Mouse (Mus musculus) forebrain, embryonic 14.5 days (tissue): ENCODE data around the gene Ptprn2. TPM values are rescaled to one million over a fixed set of nuclear protein-coding genes. Genes with fewer than 3 reads are reported as not detected.

Source experiments
- ATAC-seq: fragments of 200-750 bp; cut with Nextera tagmentation; 2 replicates; pipeline ENCODE4 v1.8.0; 2017; ENCODE audit warnings: mild to moderate bottlenecking, moderate library complexity
- DNase-seq: peaks from one replicate; pipeline ENCODE4 v3.0.0-alpha.2; 2015; ENCODE audit warnings: low spot score
- H3K27ac ChIP-seq: fragments of 300-500 bp; sonication (generic); 2 replicates; pipeline ENCODE4 v1.5.1; 2014; ENCODE audit warnings: low read depth, mild to moderate bottlenecking, control low read depth, low read length, moderate library complexity
- H3K27me3 ChIP-seq: fragments of 300-500 bp; sonication (generic); replicated peaks from 2 replicates; pipeline ENCODE4 v1.6.1; 2014; ENCODE audit warnings: low read length, control low read depth, mixed read lengths; ENCODE audit not compliant: control insufficient read depth, insufficient read depth
- H3K36me3 ChIP-seq: fragments of 300-500 bp; sonication (generic); 2 replicates; pipeline ENCODE4 v1.6.1; 2014; ENCODE audit warnings: low read length, control low read depth; ENCODE audit not compliant: control insufficient read depth, insufficient read depth
- H3K4me1 ChIP-seq: fragments of 300-500 bp; sonication (generic); 2 replicates; pipeline ENCODE4 v1.6.1; 2014; ENCODE audit warnings: antibody characterized with exemption, low read length, control low read depth; ENCODE audit not compliant: control insufficient read depth, insufficient read depth
- H3K4me2 ChIP-seq: fragments of 300-500 bp; sonication (generic); 2 replicates; pipeline ENCODE4 v1.6.1; 2014; ENCODE audit warnings: mild to moderate bottlenecking, control low read depth, low read length
- H3K4me3 ChIP-seq: fragments of 300-500 bp; sonication (generic); 2 replicates; pipeline ENCODE4 v1.5.1; 2014; ENCODE audit warnings: low read depth, low read length, control low read depth
- H3K9ac ChIP-seq: fragments of 300-500 bp; sonication (generic); 2 replicates; pipeline ENCODE4 v1.6.1; 2014; ENCODE audit warnings: mild to moderate bottlenecking, low read length, control low read depth, moderate library complexity
- H3K9me3 ChIP-seq: fragments of 300-500 bp; sonication (generic); replicated peaks from 2 replicates; pipeline ENCODE4 v1.6.1; 2016; ENCODE audit warnings: low read length, control low read depth, mixed read lengths; ENCODE audit not compliant: control insufficient read depth
- WGBS: fragments of 180-500 bp; shearing (Covaris S2); extraction: QIAGEN DNeasy Blood & Tissue Kit; methylation state at CpG from one replicate; pipeline ENCODE4 v1.1.7; 2014; 5-methylcytosine and 5-hydroxymethylcytosine counted together
- polyA plus RNA-seq: library from polyadenylated mRNA; unstranded; fragments of >200 nt; fragmentation: Nextera tagmentation; extraction: Ambion mirVana; gene quantifications from 2 replicates; pipeline ENCODE4 v1.2.1, GENCODE M21; 2014

The Ptprn2 gene
- polyA plus RNA-seq, 1 experiment from 2014 or later, result 4.1 TPM

DNA sequence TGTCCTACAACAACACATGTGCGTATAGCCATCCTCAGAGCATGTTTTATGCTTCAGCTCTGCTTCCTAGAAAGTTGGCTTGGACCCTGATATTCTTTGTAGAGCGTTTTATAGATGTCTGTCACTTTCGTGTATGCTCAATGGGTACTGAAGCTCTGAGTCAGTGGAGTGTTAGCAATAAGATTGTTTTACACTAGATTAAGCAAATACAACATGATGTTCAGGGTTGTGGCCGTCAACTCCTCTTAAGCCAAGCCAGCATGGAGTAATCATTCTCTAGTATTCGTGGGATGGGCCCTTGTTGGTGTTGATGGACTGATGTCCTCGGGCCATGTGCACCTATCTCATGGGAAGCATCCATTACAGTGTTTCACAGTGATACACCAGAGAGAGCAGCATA, 610.4 kb downstream of the Ptprn2 start:
- DNase-seq (no peak), ATAC-seq (no peak)
- Histone ChIP-seq H3K27ac (no peak overlapping the region), H3K27me3 (peaks cover 4% of the 10 kb centered on the region; the same call in 1 of the 2 replicates), H3K9ac (no peak overlapping the region), H3K4me2 (no peak overlapping the region), H3K4me1 (no peaks in the 10 kb centered on the region), H3K9me3 (no peaks in the 10 kb centered on the region), H3K36me3 (no peaks in the 10 kb centered on the region), H3K4me3 (no peak overlapping the region)
- 78% methylated on average over 6 of the region's 6 CpGs for WGBS

DNA sequence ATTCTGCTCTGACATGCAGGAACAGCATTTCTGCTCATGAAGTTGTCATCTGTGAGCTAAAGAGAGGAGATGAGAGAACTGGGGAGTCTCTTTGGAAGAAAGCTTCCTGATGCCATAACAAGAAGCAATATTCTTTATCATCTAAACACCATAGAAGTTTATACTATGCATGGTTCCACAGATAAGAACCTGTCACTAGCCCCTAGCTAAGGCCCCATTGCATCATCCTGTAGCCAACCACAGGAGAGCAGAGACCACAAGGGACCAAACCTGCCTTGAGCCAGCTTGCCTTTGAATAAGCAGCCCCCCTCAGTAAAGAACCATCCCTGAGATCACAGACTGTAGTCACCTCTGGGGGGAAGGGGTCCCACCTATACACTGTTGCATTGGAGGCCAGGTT, 612.8 kb downstream of the Ptprn2 start:
- Histone ChIP-seq H3K27ac (no peak overlapping the region), H3K4me2 (no peak overlapping the region), H3K9me3 (no peaks in the 10 kb centered on the region), H3K36me3 (no peaks in the 10 kb centered on the region), H3K4me1 (no peaks in the 10 kb centered on the region), H3K9ac (no peak overlapping the region), H3K27me3 (no peaks in the 10 kb centered on the region), H3K4me3 (no peak overlapping the region)
- ATAC-seq (no peak), DNase-seq (no peak)

DNA sequence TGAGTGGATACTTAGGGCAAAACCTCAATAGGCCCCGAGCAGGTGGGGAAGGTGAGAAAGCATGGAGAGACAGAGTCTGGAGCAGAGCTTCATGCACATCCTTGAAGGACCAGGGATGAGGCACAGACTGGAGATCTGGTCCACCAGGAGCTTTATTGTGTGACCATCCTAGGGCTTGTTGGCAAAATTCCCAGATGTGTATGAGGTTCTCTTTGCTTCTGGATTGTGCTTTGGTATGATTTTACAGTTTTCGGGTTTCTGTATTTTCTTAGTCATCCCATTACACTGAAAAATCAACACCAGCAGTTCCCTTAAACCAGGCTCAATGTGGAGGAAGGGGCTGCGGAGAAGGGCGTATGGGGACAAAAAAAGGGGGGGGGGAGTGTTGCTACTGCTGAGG, 621.2 kb downstream of the Ptprn2 start:
- Histone ChIP-seq H3K27ac (peak overlapping the region; percentile 35), H3K9ac (no peak overlapping the region), H3K36me3 (no peaks in the 10 kb centered on the region), H3K4me1 (peaks cover 17% of the 10 kb centered on the region), H3K4me2 (peak overlapping the region; percentile 34), H3K4me3 (no peak overlapping the region), H3K27me3 (no peaks in the 10 kb centered on the region), H3K9me3 (no peaks in the 10 kb centered on the region)
- ATAC-seq (peak; percentile 7; the same call in 1 of the 2 replicates), DNase-seq (no peak)
- WGBS, result 18% methylated on average over 4 of the region's 4 CpGs

DNA sequence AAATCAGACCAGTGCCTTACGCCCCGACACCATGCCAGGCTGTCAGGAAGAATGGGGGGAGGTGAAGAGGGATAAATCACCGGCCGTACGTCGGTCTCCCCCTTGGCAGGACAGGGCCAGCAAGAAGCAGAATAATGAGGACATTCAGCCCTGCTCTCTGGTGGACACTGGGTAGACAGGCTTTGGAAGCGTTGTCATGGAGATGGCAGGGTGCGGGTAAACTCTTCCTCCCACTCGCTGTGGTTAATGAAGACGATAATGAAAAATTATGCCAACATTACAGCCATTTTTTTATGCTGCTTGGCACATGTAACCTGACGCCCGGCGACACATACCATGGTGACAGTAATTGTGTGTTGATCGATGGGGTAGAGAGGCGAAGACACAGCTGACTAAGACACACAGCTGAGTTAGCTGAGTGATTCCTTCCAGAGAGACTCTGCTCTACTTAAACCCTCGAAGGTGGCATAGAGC, 621.7 kb downstream of the Ptprn2 start:
- Histone ChIP-seq H3K27ac (peak overlapping the region; percentile 35), H3K9ac (no peak overlapping the region), H3K4me1 (peaks cover 17% of the 10 kb centered on the region), H3K27me3 (no peaks in the 10 kb centered on the region), H3K4me2 (peak overlapping the region; percentile 34), H3K9me3 (no peaks in the 10 kb centered on the region), H3K36me3 (no peaks in the 10 kb centered on the region), H3K4me3 (no peak overlapping the region)
- ATAC-seq (peak; percentile 93), DNase-seq (peak; percentile 88)
- WGBS, result 2% methylated on average over 16 of the region's 16 CpGs

DNA sequence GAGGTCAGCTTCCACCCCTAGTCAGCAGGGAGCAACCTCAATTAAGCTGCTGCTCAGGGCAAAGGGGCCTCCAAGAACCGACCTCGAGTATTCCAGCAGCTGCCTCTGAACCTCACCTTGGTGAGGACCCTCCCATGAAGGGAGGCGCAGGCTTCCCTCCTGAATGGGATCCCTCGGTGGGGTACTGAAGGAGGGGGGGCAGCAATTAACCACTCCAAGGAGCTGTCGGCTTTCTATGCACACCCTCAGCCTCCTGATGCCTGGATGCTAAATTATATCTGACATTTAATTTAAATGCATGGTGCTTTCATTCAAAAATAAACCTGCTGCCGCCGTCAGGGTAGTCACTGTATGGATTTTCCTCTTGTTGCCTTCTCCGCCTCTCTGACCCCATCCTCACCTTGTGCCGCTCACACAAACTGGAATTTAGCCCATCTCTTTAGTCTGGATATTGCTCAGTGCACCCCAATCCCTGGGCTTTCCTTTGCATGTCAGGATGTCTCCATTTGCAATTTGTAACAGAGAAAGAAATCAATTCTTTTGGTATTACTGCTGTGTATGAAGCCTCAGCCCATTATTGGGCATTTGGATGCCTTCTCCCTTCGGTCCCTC, 629.8 kb downstream of the Ptprn2 start:
- Histone ChIP-seq H3K27me3 (no peaks in the 10 kb centered on the region), H3K4me2 (no peak overlapping the region), H3K9me3 (no peaks in the 10 kb centered on the region), H3K4me3 (no peak overlapping the region), H3K27ac (no peak overlapping the region), H3K9ac (no peak overlapping the region), H3K36me3 (no peaks in the 10 kb centered on the region), H3K4me1 (no peaks in the 10 kb centered on the region; the same call in 1 of the 2 replicates)
- DNase-seq (peak; percentile 19), ATAC-seq (peak; percentile 55; the same call in 1 of the 2 replicates)
- WGBS, result 51% methylated on average over 10 of the region's 10 CpGs

DNA sequence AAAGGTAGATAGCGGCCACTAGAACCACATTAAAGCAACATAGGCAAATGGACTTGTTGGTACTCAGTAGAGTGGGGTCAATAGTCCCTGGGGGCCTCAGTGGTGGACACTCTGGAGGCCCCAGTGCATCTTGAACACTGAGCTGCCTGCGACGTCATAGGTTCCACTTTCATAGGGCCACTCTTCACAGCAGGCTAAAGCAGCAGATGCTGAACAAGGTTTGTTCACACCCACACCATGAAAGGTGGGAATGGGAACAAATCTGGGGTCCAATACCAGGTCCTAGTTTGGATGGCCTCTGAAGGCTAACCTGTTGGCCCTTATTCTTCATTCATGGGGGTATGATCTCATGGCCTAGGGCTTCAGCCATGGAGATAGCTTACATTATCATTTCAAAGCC, 641.6 kb downstream of the Ptprn2 start:
- no peak overlapping the region for H3K4me2 ChIP-seq
- no peaks in the 10 kb centered on the region for H3K9me3 ChIP-seq
- ATAC-seq, result no peak
- H3K36me3 ChIP-seq, result no peaks in the 10 kb centered on the region
- no peak for DNase-seq
- no peak overlapping the region for H3K4me3 ChIP-seq
- no peak overlapping the region for H3K9ac ChIP-seq
- H3K27me3 ChIP-seq, result no peaks in the 10 kb centered on the region
- 95% methylated on average over 3 of the region's 3 CpGs for WGBS
- H3K4me1 ChIP-seq, result no peaks in the 10 kb centered on the region
- no peak overlapping the region for H3K27ac ChIP-seq

DNA sequence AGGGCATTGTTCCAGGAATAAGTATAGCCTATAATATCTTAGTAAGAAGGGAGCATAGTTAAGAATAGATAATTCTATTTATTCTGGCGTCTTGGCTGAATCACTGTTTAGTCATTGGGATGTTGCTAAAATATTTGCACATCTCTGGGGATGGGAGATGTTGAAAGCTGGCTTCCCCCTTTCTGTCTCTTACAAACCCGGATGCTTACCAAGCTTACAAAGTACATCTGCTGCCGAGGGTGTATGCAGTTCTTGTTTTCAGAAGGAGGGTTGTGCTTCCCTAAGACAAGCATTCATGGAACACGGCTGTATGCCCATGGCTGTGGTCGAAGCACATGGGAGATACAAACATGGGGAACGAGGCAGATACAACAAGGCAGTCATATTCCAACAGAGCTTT, 642.0 kb downstream of the Ptprn2 start:
- Histone ChIP-seq H3K36me3 (no peaks in the 10 kb centered on the region), H3K9me3 (no peaks in the 10 kb centered on the region), H3K27ac (no peak overlapping the region), H3K4me3 (no peak overlapping the region), H3K4me1 (no peaks in the 10 kb centered on the region), H3K4me2 (no peak overlapping the region), H3K9ac (no peak overlapping the region), H3K27me3 (no peaks in the 10 kb centered on the region)
- ATAC-seq (no peak), DNase-seq (no peak)
- 85% methylated on average over 6 of the region's 6 CpGs for WGBS

DNA sequence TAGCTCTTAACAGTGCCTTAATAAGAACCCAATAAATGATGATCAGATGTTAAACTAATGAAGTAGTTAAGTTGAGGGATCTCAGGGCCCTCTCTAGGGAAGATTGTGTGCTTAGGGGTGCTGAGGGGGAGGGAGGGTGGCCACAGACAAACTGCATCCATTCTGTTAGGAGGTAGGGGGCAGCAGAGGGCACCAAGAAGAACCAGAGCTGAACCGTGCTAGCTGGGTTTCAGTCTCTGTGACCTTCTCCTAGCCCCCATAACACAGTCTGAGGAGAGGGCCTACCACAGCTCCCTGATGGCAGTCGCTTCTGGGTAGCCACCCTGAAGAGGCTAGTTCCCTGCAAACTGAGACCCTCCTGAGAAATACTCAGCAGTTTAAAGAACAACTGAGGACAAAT, 646.6 kb downstream of the Ptprn2 start:
- Histone ChIP-seq H3K27ac (no peak overlapping the region), H3K9me3 (no peaks in the 10 kb centered on the region), H3K4me1 (no peaks in the 10 kb centered on the region), H3K27me3 (no peaks in the 10 kb centered on the region), H3K4me3 (no peak overlapping the region), H3K4me2 (no peak overlapping the region), H3K9ac (no peak overlapping the region), H3K36me3 (no peaks in the 10 kb centered on the region)
- DNase-seq, result no peak
- 8% methylated on average over 2 of the region's 2 CpGs for WGBS
- peak; percentile 26; the same call in 1 of the 2 replicates for ATAC-seq

DNA sequence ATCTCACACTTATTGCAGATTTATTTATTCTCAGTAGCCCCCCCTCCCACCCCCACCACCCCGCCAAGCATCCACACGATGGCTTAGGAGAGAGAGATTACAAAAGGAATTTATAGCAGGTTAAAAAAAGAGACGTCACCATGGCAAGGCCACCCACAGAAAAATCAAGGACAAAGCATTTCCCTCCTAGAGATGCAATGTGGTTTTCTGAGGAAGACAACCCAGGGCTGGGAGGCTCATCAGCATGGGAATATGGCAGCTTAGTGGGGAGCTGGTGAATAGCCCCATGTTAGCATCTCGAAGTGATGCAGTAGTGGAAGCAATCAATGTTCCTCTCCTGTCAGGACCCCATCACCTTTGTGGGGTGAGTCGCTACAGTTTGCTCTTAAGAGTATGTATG, 649.7 kb downstream of the Ptprn2 start:
- Histone ChIP-seq H3K4me1 (no peaks in the 10 kb centered on the region), H3K9ac (no peak overlapping the region), H3K4me3 (no peak overlapping the region), H3K4me2 (no peak overlapping the region), H3K9me3 (no peaks in the 10 kb centered on the region), H3K36me3 (no peaks in the 10 kb centered on the region), H3K27ac (no peak overlapping the region), H3K27me3 (no peaks in the 10 kb centered on the region)
- no peak for DNase-seq
- WGBS, result 68% methylated on average over 5 of the region's 5 CpGs
- no peak for ATAC-seq
